Mouse (Mus musculus) liver, embryonic 13.5 days (tissue): ENCODE data around the gene Npw. TPM values are rescaled to one million over a fixed set of nuclear protein-coding genes. Genes with fewer than 3 reads are reported as not detected.

Experiments
- ATAC-seq: fragments of 200-750 bp; cut with Nextera tagmentation; 2 replicates; pipeline ENCODE4 v1.8.0; 2017; ENCODE audit warnings: low read depth, mild to moderate bottlenecking, moderate number of reproducible peaks, moderate library complexity
- DNase-seq: peaks from one replicate; pipeline ENCODE4 v3.0.0; 2022
- H3K27ac ChIP-seq: fragments of 300-500 bp; sonication (generic); 2 replicates; pipeline ENCODE4 v1.5.1; 2015; ENCODE audit warnings: moderate library complexity, mild to moderate bottlenecking, inconsistent platforms
- H3K27me3 ChIP-seq: fragments of 300-500 bp; sonication (generic); 2 replicates; pipeline ENCODE4 v1.6.1; 2015; ENCODE audit warnings: mild to moderate bottlenecking, inconsistent platforms
- H3K36me3 ChIP-seq: fragments of 300-500 bp; sonication (generic); 2 replicates; pipeline ENCODE4 v1.6.1; 2015; ENCODE audit warnings: mild to moderate bottlenecking, inconsistent platforms
- H3K4me1 ChIP-seq: fragments of 300-500 bp; sonication (generic); replicated peaks from 2 replicates; pipeline ENCODE4 v1.6.1; 2015; ENCODE audit warnings: inconsistent platforms
- H3K4me2 ChIP-seq: fragments of 300-500 bp; sonication (generic); 2 replicates; pipeline ENCODE4 v1.6.1; 2015; ENCODE audit warnings: inconsistent platforms, mild to moderate bottlenecking, moderate library complexity
- H3K4me3 ChIP-seq: fragments of 300-500 bp; sonication (generic); replicated peaks from 2 replicates; pipeline ENCODE4 v1.5.1; 2015; ENCODE audit warnings: mild to moderate bottlenecking, inconsistent platforms
- H3K9ac ChIP-seq: fragments of 300-500 bp; sonication (generic); 2 replicates; pipeline ENCODE4 v1.6.1; 2015; ENCODE audit warnings: mild to moderate bottlenecking, inconsistent platforms
- H3K9me3 ChIP-seq: fragments of 300-500 bp; sonication (generic); replicated peaks from 2 replicates; pipeline ENCODE4 v1.6.1; 2016; ENCODE audit warnings: inconsistent platforms
- WGBS: fragments of 180-500 bp; shearing (Covaris S2); methylation state at CpG from one replicate; pipeline ENCODE4 v1.1.7; 2015; ENCODE audit not compliant: insufficient replicate concordance; 5-methylcytosine and 5-hydroxymethylcytosine counted together
- polyA plus RNA-seq: library from polyadenylated mRNA; unstranded; fragments of >200 nt; fragmentation: Nextera tagmentation; extraction: Ambion mirVana; gene quantifications from 2 replicates; pipeline ENCODE4 v1.2.1, GENCODE M21; 2015

The Npw gene
- polyA plus RNA-seq, 1 experiment from 2014 or later, result 0.28 TPM

- ATAC-seq, result no peak
These were observed 19.4 kb downstream of the Npw start for GRCm38 (mm10) chr17:24638840-24639239.

GRCm38 (mm10) chr17:24638214-24638613 is 20.0 kb downstream of the Npw start:
- Histone ChIP-seq H3K4me2 (no peak overlapping the region), H3K27me3 (no peaks in the 10 kb centered on the region), H3K4me1 (peaks cover 21% of the 10 kb centered on the region), H3K27ac (no peak overlapping the region), H3K4me3 (no peak overlapping the region), H3K9ac (no peak overlapping the region), H3K36me3 (0 out of 2 replicates have a peak, but pooled peaks cover 4% of the 10 kb centered on the region), H3K9me3 (no peaks in the 10 kb centered on the region)
- WGBS, result 80% methylated on average over 4 of the region's 4 CpGs
- DNase-seq (no peak), ATAC-seq (no peak)

More at GRCm38 (mm10) chr17:24638840-24639239, 19.4 kb downstream of the Npw start:
- Histone ChIP-seq H3K36me3 (0 out of 2 replicates have a peak, but pooled peaks cover 4% of the 10 kb centered on the region), H3K4me1 (peaks cover 16% of the 10 kb centered on the region), H3K9ac (no peak overlapping the region), H3K4me3 (no peak overlapping the region), H3K9me3 (no peaks in the 10 kb centered on the region), H3K27ac (no peak overlapping the region), H3K27me3 (no peaks in the 10 kb centered on the region), H3K4me2 (no peak overlapping the region)
- 68% methylated on average over 9 of the region's 9 CpGs for WGBS
- DNase-seq, result no peak

GRCm38 (mm10) chr17:24636781-24637481 is 21.3 kb downstream of the Npw start:
- no peak for DNase-seq

GRCm38 (mm10) chr17:24635694-24636093 is 22.6 kb downstream of the Npw start:
- ATAC-seq, result no peak

More at GRCm38 (mm10) chr17:24636781-24637481, 21.3 kb downstream of the Npw start:
- Histone ChIP-seq H3K36me3 (0 out of 2 replicates have a peak, but pooled peaks cover 4% of the 10 kb centered on the region), H3K27me3 (no peaks in the 10 kb centered on the region), H3K4me2 (no peak overlapping the region), H3K9ac (0 out of 2 replicates have a peak overlapping the region, but pooled peaks have one; percentile 27), H3K4me3 (no peak overlapping the region), H3K9me3 (no peaks in the 10 kb centered on the region), H3K27ac (no peak overlapping the region), H3K4me1 (peaks cover 30% of the 10 kb centered on the region)
- 48% methylated on average over 5 of the region's 5 CpGs for WGBS
- ATAC-seq, result no peak

GRCm38 (mm10) chr17:24635024-24635423 is 23.2 kb downstream of the Npw start:
- Histone ChIP-seq H3K27me3 (no peaks in the 10 kb centered on the region), H3K9ac (no peak overlapping the region), H3K36me3 (peaks cover 7% of the 10 kb centered on the region; the same call in 1 of the 2 replicates), H3K4me1 (peaks cover 36% of the 10 kb centered on the region), H3K9me3 (no peaks in the 10 kb centered on the region), H3K4me3 (no peak overlapping the region), H3K4me2 (no peak overlapping the region), H3K27ac (no peak overlapping the region)
- no peak for ATAC-seq
- no peak for DNase-seq
- WGBS, result 51% methylated on average over 4 of the region's 4 CpGs

More at GRCm38 (mm10) chr17:24635694-24636093, 22.6 kb downstream of the Npw start:
- WGBS, result 86% methylated on average over 5 of the region's 5 CpGs
- H3K4me1 ChIP-seq, result peaks cover 36% of the 10 kb centered on the region
- H3K4me3 ChIP-seq, result no peak overlapping the region
- no peaks in the 10 kb centered on the region for H3K27me3 ChIP-seq
- H3K27ac ChIP-seq, result no peak overlapping the region
- H3K9ac ChIP-seq, result no peak overlapping the region
- 0 out of 2 replicates have a peak, but pooled peaks cover 4% of the 10 kb centered on the region for H3K36me3 ChIP-seq
- no peak for DNase-seq
- H3K4me2 ChIP-seq, result no peak overlapping the region
- H3K9me3 ChIP-seq, result no peaks in the 10 kb centered on the region

- Histone ChIP-seq H3K4me1 (peaks cover 36% of the 10 kb centered on the region), H3K9me3 (no peaks in the 10 kb centered on the region), H3K27me3 (no peaks in the 10 kb centered on the region), H3K4me2 (no peak overlapping the region), H3K4me3 (no peak overlapping the region), H3K27ac (no peak overlapping the region), H3K9ac (no peak overlapping the region), H3K36me3 (peaks cover 18% of the 10 kb centered on the region)
- no peak for ATAC-seq
- WGBS, result 81% methylated on average over 11 of the region's 11 CpGs
- DNase-seq, result no peak
These were observed 24.4 kb downstream of the Npw start for GRCm38 (mm10) chr17:24633831-24634230.

GRCm38 (mm10) chr17:24632813-24633449 is 25.3 kb downstream of the Npw start:
- no peaks in the 10 kb centered on the region for H3K9me3 ChIP-seq
- ATAC-seq (peak; percentile 13; the same call in 1 of the 2 replicates), DNase-seq (no peak)
- peak overlapping the region; percentile 79 for H3K9ac ChIP-seq
- peak overlapping the region; percentile 67 for H3K27ac ChIP-seq
- H3K36me3 ChIP-seq, result peaks cover 25% of the 10 kb centered on the region
- peak overlapping the region; percentile 82 for H3K4me2 ChIP-seq
- H3K4me1 ChIP-seq, result peaks cover 42% of the 10 kb centered on the region
- H3K27me3 ChIP-seq, result no peaks in the 10 kb centered on the region
- 15% methylated on average over 22 of the region's 22 CpGs for WGBS
- H3K4me3 ChIP-seq, result peak overlapping the region; percentile 70

GRCm38 (mm10) chr17:24632167-24632812 is 26.0 kb downstream of the Npw start, which contains the start of the genes Tsc2 and Nthl1:
Tsc2 (minus strand) TSS chr17:24632630.
Nthl1 (plus strand) TSS chr17:24632680.
- Histone ChIP-seq H3K36me3 (peaks cover 30% of the 10 kb centered on the region), H3K9ac (peak within 1 kb of the TSS; percentile 79), H3K27me3 (no peaks in the 10 kb centered on the region), H3K9me3 (no peaks in the 10 kb centered on the region), H3K4me3 (peak within 1 kb of the TSS; percentile 70), H3K4me1 (peaks cover 41% of the 10 kb centered on the region), H3K4me2 (peak within 1 kb of the TSS; percentile 82), H3K27ac (peak within 1 kb of the TSS; percentile 67)
- DNase-seq, result peak; percentile 77
- WGBS, result 2% methylated on average over 51 of the region's 51 CpGs
- peak; percentile 81 for ATAC-seq

GRCm38 (mm10) chr17:24630072-24630471 is 28.2 kb downstream of the Npw start:
- Histone ChIP-seq H3K36me3 (peaks cover 48% of the 10 kb centered on the region), H3K4me1 (peaks cover 29% of the 10 kb centered on the region), H3K27me3 (no peaks in the 10 kb centered on the region), H3K9me3 (no peaks in the 10 kb centered on the region), H3K4me2 (no peak overlapping the region), H3K4me3 (no peak overlapping the region), H3K9ac (no peak overlapping the region), H3K27ac (no peak overlapping the region)
- ATAC-seq (no peak), DNase-seq (no peak)
- WGBS, result 82% methylated on average over 14 of the region's 14 CpGs

- ATAC-seq, result 0 out of 2 replicates have a peak, but pooled peaks have one; percentile 7
- no peak overlapping the region for H3K27ac ChIP-seq
- peaks cover 26% of the 10 kb centered on the region for H3K4me1 ChIP-seq
- no peak overlapping the region for H3K9ac ChIP-seq
- H3K9me3 ChIP-seq, result no peaks in the 10 kb centered on the region
- no peak overlapping the region for H3K4me2 ChIP-seq
- DNase-seq, result peak; percentile 75
- no peak overlapping the region for H3K4me3 ChIP-seq
- peaks cover 63% of the 10 kb centered on the region for H3K36me3 ChIP-seq
- H3K27me3 ChIP-seq, result no peaks in the 10 kb centered on the region
- 16% methylated on average over 5 of the region's 5 CpGs for WGBS
These were observed 29.6 kb downstream of the Npw start for GRCm38 (mm10) chr17:24628646-24629045.

- Histone ChIP-seq H3K27me3 (no peaks in the 10 kb centered on the region), H3K4me2 (no peak overlapping the region), H3K9me3 (no peaks in the 10 kb centered on the region), H3K4me3 (no peak overlapping the region), H3K9ac (no peak overlapping the region), H3K27ac (no peak overlapping the region), H3K4me1 (peaks cover 7% of the 10 kb centered on the region), H3K36me3 (peaks cover 92% of the 10 kb centered on the region)
- DNase-seq (no peak), ATAC-seq (no peak)
- WGBS, result 82% methylated on average over 8 of the region's 8 CpGs
These were observed 32.8 kb downstream of the Npw start for GRCm38 (mm10) chr17:24625472-24625871.
